Mouse (Mus musculus): ENCODE measurements around the gene Capg. TPM values are rescaled to one million over a fixed set of nuclear protein-coding genes. Genes with fewer than 3 reads are reported as not detected.

The Capg gene
- polyA plus RNA-seq, 1 experiment, result 394 TPM

DNA sequence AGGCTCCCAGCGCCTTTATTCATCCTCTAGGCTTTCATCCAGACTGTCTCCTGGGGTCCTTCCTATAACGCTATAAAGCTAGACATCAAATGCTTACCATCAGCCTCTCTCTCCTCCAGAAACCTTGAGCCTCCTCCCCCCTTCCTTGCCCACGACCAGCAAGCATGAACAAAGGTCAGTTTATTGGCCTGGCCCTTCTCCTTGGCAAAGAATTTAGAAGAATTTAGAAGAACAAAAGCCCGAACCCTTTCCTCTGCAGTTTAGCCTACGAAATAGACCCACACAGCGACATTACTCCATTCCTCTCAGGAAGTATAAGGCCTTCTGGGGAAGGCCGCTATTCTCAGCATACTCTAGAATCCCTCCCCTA, 31.1 kb upstream of the Capg start:
- no peak overlapping the region for H3ac ChIP-seq (ENCODE audit: control insufficient read depth, insufficient read length)
- peak overlapping the region; percentile 15 for H3K4me3 ChIP-seq
- H3K4me2 ChIP-seq (ENCODE audit: low read depth), result peak overlapping the region; percentile 79
- H3K79me2 ChIP-seq (ENCODE audit: control insufficient read depth, insufficient read depth), result no peaks in the 10 kb centered on the region
- no peaks in the 10 kb centered on the region for H3K27me3 ChIP-seq (ENCODE audit: control insufficient read depth, insufficient read depth, insufficient read length)
- TF ChIP-seq TCF3 (IDR thresholded peaks at IDR 0.05; ENCODE audit: insufficient read length, low read depth) (no peak), E2F4 (IDR thresholded peaks at IDR 0.05; ENCODE audit: insufficient read depth) (no peak), TCF12 (IDR thresholded peaks at IDR 0.05; ENCODE audit: insufficient read depth, poor library complexity, severe bottlenecking) (no peak), USF1 (IDR thresholded peaks at IDR 0.05; ENCODE audit: low read depth) (no peak), MYOG (IDR thresholded peaks at IDR 0.05; ENCODE audit: control insufficient read depth in 1 of 3, insufficient read depth in 1 of 3, insufficient read length in 2 of 3, low read depth in 2 of 3) (no peak), REST (IDR thresholded peaks at IDR 0.05; ENCODE audit: insufficient read depth, insufficient read length) (no peak), POLR2AphosphoS2 (IDR thresholded peaks at IDR 0.05; ENCODE audit: insufficient read length, low read depth) (no peak), POLR2A (IDR thresholded peaks at IDR 0.05; ENCODE audit: insufficient read length, low read depth) (no peak), CEBPB (IDR thresholded peaks at IDR 0.05; ENCODE audit: insufficient read depth, poor library complexity, severe bottlenecking) (no peak), MAX (IDR thresholded peaks at IDR 0.05; ENCODE audit: low read depth) (no peak), MYOD1 (IDR thresholded peaks at IDR 0.05; ENCODE audit: control insufficient read depth in 1 of 3, insufficient read length in 2 of 3, low read depth in 2 of 3) (no peak), SRF (IDR thresholded peaks at IDR 0.05; ENCODE audit: control insufficient read depth, insufficient read length, low read depth) (no peak)
- no peaks in the 10 kb centered on the region for H3K36me3 ChIP-seq (ENCODE audit: control insufficient read depth, insufficient read depth)

DNA sequence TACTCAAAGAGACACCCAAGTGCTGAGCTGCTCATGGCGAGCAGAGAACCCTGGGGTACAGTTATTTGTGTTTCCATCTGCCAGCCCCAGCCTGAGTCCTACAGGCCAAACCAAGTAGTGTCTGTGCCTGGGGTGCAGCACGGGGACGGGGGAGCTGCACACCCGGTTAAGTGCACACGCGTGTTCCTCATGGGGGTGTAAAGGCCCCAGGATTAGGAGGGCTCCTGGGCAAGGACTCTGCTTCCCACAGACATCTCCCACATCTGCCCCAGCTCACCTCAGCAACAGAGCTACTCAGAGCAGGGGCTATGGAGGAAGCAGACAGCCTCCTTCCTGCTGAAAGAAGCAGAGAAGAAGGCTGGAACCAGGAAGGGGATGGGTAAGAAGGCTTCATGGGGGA, 28.5 kb upstream of the Capg start:
- no peaks in the 10 kb centered on the region for H3K79me2 ChIP-seq (ENCODE audit: control insufficient read depth, insufficient read depth)
- H3K36me3 ChIP-seq (ENCODE audit: control insufficient read depth, insufficient read depth), result no peaks in the 10 kb centered on the region
- TF ChIP-seq POLR2A (IDR thresholded peaks at IDR 0.05; ENCODE audit: insufficient read length, low read depth), result no peak
- TF ChIP-seq MYOD1 (IDR thresholded peaks at IDR 0.05; ENCODE audit: control insufficient read depth in 1 of 3, insufficient read length in 2 of 3, low read depth in 2 of 3), result no peak
- no peak for TF ChIP-seq E2F4 (IDR thresholded peaks at IDR 0.05; ENCODE audit: insufficient read depth)
- no peak for TF ChIP-seq CEBPB (IDR thresholded peaks at IDR 0.05; ENCODE audit: insufficient read depth, poor library complexity, severe bottlenecking)
- no peak for TF ChIP-seq MYOG (IDR thresholded peaks at IDR 0.05; ENCODE audit: control insufficient read depth in 1 of 3, insufficient read depth in 1 of 3, insufficient read length in 2 of 3, low read depth in 2 of 3)
- no peak for TF ChIP-seq TCF3 (IDR thresholded peaks at IDR 0.05; ENCODE audit: insufficient read length, low read depth)
- no peak for TF ChIP-seq POLR2AphosphoS2 (IDR thresholded peaks at IDR 0.05; ENCODE audit: insufficient read length, low read depth)
- no peak for TF ChIP-seq SRF (IDR thresholded peaks at IDR 0.05; ENCODE audit: control insufficient read depth, insufficient read length, low read depth)
- TF ChIP-seq MAX (IDR thresholded peaks at IDR 0.05; ENCODE audit: low read depth), result no peak
- no peak for TF ChIP-seq USF1 (IDR thresholded peaks at IDR 0.05; ENCODE audit: low read depth)
- no peak overlapping the region for H3K4me3 ChIP-seq
- H3K27me3 ChIP-seq (ENCODE audit: control insufficient read depth, insufficient read depth, insufficient read length), result no peaks in the 10 kb centered on the region
- no peak overlapping the region for H3K4me2 ChIP-seq (ENCODE audit: low read depth)
- no peak overlapping the region for H3ac ChIP-seq (ENCODE audit: control insufficient read depth, insufficient read length)

- Histone ChIP-seq H3K4me3 (no peak overlapping the region), H3K36me3 (ENCODE audit: control insufficient read depth, insufficient read depth) (no peaks in the 10 kb centered on the region), H3K27me3 (ENCODE audit: control insufficient read depth, insufficient read depth, insufficient read length) (no peaks in the 10 kb centered on the region), H3K79me2 (ENCODE audit: control insufficient read depth, insufficient read depth) (no peaks in the 10 kb centered on the region), H3ac (ENCODE audit: control insufficient read depth, insufficient read length) (no peak overlapping the region), H3K4me2 (ENCODE audit: low read depth) (no peak overlapping the region)
- TF ChIP-seq MYOD1 (IDR thresholded peaks at IDR 0.05; ENCODE audit: control insufficient read depth in 1 of 3, insufficient read length in 2 of 3, low read depth in 2 of 3) (no peak), TCF12 (IDR thresholded peaks at IDR 0.05; ENCODE audit: insufficient read depth, poor library complexity, severe bottlenecking) (no peak), SRF (IDR thresholded peaks at IDR 0.05; ENCODE audit: control insufficient read depth, insufficient read length, low read depth) (no peak), E2F4 (IDR thresholded peaks at IDR 0.05; ENCODE audit: insufficient read depth) (no peak), POLR2A (IDR thresholded peaks at IDR 0.05; ENCODE audit: insufficient read length, low read depth) (no peak), CEBPB (IDR thresholded peaks at IDR 0.05; ENCODE audit: insufficient read depth, poor library complexity, severe bottlenecking) (no peak), MYOG (IDR thresholded peaks at IDR 0.05; ENCODE audit: control insufficient read depth in 1 of 3, insufficient read depth in 1 of 3, insufficient read length in 2 of 3, low read depth in 2 of 3) (no peak), POLR2AphosphoS2 (IDR thresholded peaks at IDR 0.05; ENCODE audit: insufficient read length, low read depth) (no peak), MAX (IDR thresholded peaks at IDR 0.05; ENCODE audit: low read depth) (no peak), TCF3 (IDR thresholded peaks at IDR 0.05; ENCODE audit: insufficient read length, low read depth) (no peak), REST (IDR thresholded peaks at IDR 0.05; ENCODE audit: insufficient read depth, insufficient read length) (no peak)
Measured at GRCm38 (mm10) chr6:72518842-72519241, 25.3 kb upstream of the Capg start.

GRCm38 (mm10) chr6:72519303-72519702, 24.9 kb upstream of the Capg start:
- no peak overlapping the region for H3ac ChIP-seq (ENCODE audit: control insufficient read depth, insufficient read length)
- no peak overlapping the region for H3K4me2 ChIP-seq (ENCODE audit: low read depth)
- H3K36me3 ChIP-seq (ENCODE audit: control insufficient read depth, insufficient read depth), result no peaks in the 10 kb centered on the region
- no peaks in the 10 kb centered on the region for H3K27me3 ChIP-seq (ENCODE audit: control insufficient read depth, insufficient read depth, insufficient read length)
- TF ChIP-seq MYOG (IDR thresholded peaks at IDR 0.05; ENCODE audit: control insufficient read depth in 1 of 3, insufficient read depth in 1 of 3, insufficient read length in 2 of 3, low read depth in 2 of 3) (no peak), E2F4 (IDR thresholded peaks at IDR 0.05; ENCODE audit: insufficient read depth) (no peak), REST (IDR thresholded peaks at IDR 0.05; ENCODE audit: insufficient read depth, insufficient read length) (no peak), POLR2AphosphoS2 (IDR thresholded peaks at IDR 0.05; ENCODE audit: insufficient read length, low read depth) (no peak), SRF (IDR thresholded peaks at IDR 0.05; ENCODE audit: control insufficient read depth, insufficient read length, low read depth) (no peak), TCF12 (IDR thresholded peaks at IDR 0.05; ENCODE audit: insufficient read depth, poor library complexity, severe bottlenecking) (no peak)
- no peak overlapping the region for H3K4me3 ChIP-seq
- no peaks in the 10 kb centered on the region for H3K79me2 ChIP-seq (ENCODE audit: control insufficient read depth, insufficient read depth)

All from myocyte (in vitro differentiated cells).